Mouse (Mus musculus) cerebellum, adult 11 months (tissue): Measurements from ENCODE around the gene Setd5.

Experiments
- DNase-seq: peaks from one replicate; pipeline ENCODE4 v3.0.0; 2022

The Setd5 gene

GRCm38 (mm10) chr6:113060892-113061563, 16.1 kb upstream of the Setd5 start:
- DNase-seq: no peak

- DNase-seq: no peak
Measured at GRCm38 (mm10) chr6:113062253-113062652, 14.9 kb upstream of the Setd5 start.

- DNase-seq: no peak
Measured at GRCm38 (mm10) chr6:113063363-113063762, 13.8 kb upstream of the Setd5 start.

- no peak for DNase-seq
Measured at GRCm38 (mm10) chr6:113065186-113065585, 12.0 kb upstream of the Setd5 start.

GRCm38 (mm10) chr6:113069154-113069553, 8.0 kb upstream of the Setd5 start:
- no peak for DNase-seq

GRCm38 (mm10) chr6:113075261-113075660, 1.9 kb upstream of the Setd5 start:
- DNase-seq: no peak

- DNase-seq: peak; percentile 93
Measured at GRCm38 (mm10) chr6:113076012-113076685, 1.0 kb upstream of the Setd5 start.

GRCm38 (mm10) chr6:113077569-113078030, 435 bp downstream of the Setd5 start:
- no peak for DNase-seq

GRCm38 (mm10) chr6:113078031-113078721, 1.0 kb downstream of the Setd5 start:
- DNase-seq: peak; percentile 49

- no peak for DNase-seq
Measured at GRCm38 (mm10) chr6:113079492-113079891, 2.3 kb downstream of the Setd5 start.

- no peak for DNase-seq
Measured at GRCm38 (mm10) chr6:113082229-113082628, 5.1 kb downstream of the Setd5 start.

- no peak for DNase-seq
Measured at GRCm38 (mm10) chr6:113084590-113084989, 7.4 kb downstream of the Setd5 start.

GRCm38 (mm10) chr6:113093206-113093605, 16.0 kb downstream of the Setd5 start:
- DNase-seq: no peak

- no peak for DNase-seq
Measured at GRCm38 (mm10) chr6:113095547-113095946, 18.4 kb downstream of the Setd5 start.

- no peak for DNase-seq
Measured at GRCm38 (mm10) chr6:113097662-113098061, 20.5 kb downstream of the Setd5 start.

- peak; percentile 90 for DNase-seq
Measured at GRCm38 (mm10) chr6:113099640-113100289, 22.6 kb downstream of the Setd5 start.

- no peak for DNase-seq
Measured at GRCm38 (mm10) chr6:113102541-113102940, 25.4 kb downstream of the Setd5 start.

GRCm38 (mm10) chr6:113103765-113104164, 26.6 kb downstream of the Setd5 start:
- peak; percentile 24 for DNase-seq

GRCm38 (mm10) chr6:113109378-113109777, 32.2 kb downstream of the Setd5 start:
- no peak for DNase-seq

- DNase-seq: no peak
Measured at GRCm38 (mm10) chr6:113109956-113110355, 32.8 kb downstream of the Setd5 start.

GRCm38 (mm10) chr6:113120806-113121205, 43.6 kb downstream of the Setd5 start:
- DNase-seq: no peak

GRCm38 (mm10) chr6:113133360-113133759, 56.2 kb downstream of the Setd5 start:
- no peak for DNase-seq

GRCm38 (mm10) chr6:113141389-113142094, 64.4 kb downstream of the Setd5 start:
- DNase-seq: no peak
